Mouse (Mus musculus) brain, embryonic 14.5 days (tissue): Measurements from ENCODE around the gene Rcn3. TPM values are rescaled to one million over a fixed set of nuclear protein-coding genes. Genes with fewer than 3 reads are reported as not detected.
A peak's percentile ranks its signal among the peaks of the same experiment; 100 is the strongest.

Experiments
- DNase-seq: peaks from one replicate; pipeline ENCODE4 v3.0.0-alpha.2; 2011; ENCODE audit warnings: low read depth
- CTCF ChIP-seq: fragments of 200-500 bp; IDR thresholded peaks from 2 replicates; pipeline ENCODE4 v1.5.1; 2012; ENCODE audit warnings: inconsistent platforms, mild to moderate bottlenecking, moderate library complexity, borderline replicate concordance; ENCODE audit not compliant: insufficient read depth, insufficient read length; ENCODE audit errors: extremely low read depth
- POLR2A ChIP-seq: fragments of 200-500 bp; IDR thresholded peaks from 2 replicates; pipeline ENCODE4 v1.6.1; 2012; ENCODE audit warnings: mild to moderate bottlenecking, inconsistent platforms, borderline replicate concordance; ENCODE audit not compliant: poor library complexity, insufficient read depth, insufficient read length, severe bottlenecking; ENCODE audit errors: extremely low read depth
- polyA plus RNA-seq: library from polyadenylated mRNA; depleted of rRNA; stranded (reverse); fragments of >200 nt; gene quantifications from 2 replicates; pipeline ENCODE4 v1.2.3, GENCODE M21; 2012; rRNA removed

Gene Rcn3
- polyA plus RNA-seq = 68.2 and 101 TPM in 2 replicates

- TF ChIP-seq POLR2A (peak; percentile 26; the same call in 1 of the 2 replicates), CTCF (no peak)
- DNase-seq = peak; percentile 98
These were observed at the start of gene Rcn3 for GRCm38 (mm10) chr7:45092048-45092447. TSS of gene Rcn3 (minus strand) at chr7:45092221.

DNA sequence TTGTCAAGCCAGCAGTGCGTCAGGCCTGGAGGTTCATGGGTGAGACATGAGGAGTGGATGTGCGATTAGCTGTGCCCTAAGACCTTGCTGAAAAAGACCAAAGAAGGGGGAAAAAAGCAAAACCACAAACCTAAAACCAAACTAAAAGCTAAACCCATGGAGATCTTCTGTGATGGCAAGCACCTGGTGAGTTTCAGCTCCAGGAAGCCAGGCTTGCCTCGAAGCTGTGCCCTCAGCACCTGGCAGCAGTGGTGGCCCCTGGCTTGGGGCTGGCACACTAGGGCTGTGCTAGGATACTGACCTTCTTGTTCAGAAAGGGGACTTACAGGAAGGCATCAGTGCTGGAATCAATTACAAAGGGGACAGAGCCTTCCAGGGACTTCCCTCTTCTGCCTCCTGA is 49.3 kb upstream of the Rcn3 start:
- TF ChIP-seq CTCF (no peak), POLR2A (no peak)
- DNase-seq = no peak

DNA sequence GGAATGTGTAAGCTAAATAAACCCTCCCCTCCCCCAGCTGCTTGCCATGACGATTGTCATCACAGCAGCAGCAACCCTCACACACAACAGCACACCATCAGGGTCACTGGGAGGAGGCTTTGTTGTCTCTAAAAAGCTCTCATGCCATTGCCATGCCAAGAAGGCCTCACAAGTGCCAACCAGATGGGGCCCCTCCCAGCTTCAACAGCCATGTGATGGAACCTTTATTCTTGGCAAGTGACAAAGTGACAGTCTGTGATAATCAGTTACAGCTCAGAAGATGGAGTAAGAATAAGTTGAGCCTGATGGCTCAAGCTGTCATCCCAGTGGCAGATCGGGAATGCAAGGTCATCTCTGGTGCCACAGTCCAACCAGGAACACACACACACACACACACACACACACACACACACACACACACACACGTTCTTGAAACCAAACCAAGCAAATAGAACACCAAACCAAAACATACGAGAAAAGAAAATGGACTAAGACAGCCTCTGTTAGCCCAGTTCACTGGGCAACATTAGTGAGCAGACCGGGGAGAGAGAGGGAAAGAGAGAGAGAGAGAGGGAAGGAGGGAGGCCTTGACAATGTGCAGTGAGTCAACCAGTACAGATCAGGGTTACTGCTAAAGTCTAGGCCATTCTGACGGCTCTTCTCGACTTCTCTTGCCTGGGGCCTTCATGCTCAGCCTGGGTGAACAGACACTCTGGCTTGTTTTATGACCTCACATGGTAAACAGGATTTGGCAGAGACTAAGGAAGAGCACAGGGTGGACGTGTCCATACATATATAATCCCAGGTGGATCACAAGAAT is 48.1 kb upstream of the Rcn3 start:
- DNase-seq = peak; percentile 60
- TF ChIP-seq POLR2A = no peak
- no peak for TF ChIP-seq CTCF

- no peak for TF ChIP-seq CTCF
- TF ChIP-seq POLR2A = no peak
- no peak for DNase-seq
These were observed 46.4 kb upstream of the Rcn3 start for GRCm38 (mm10) chr7:45138403-45138802.

DNA sequence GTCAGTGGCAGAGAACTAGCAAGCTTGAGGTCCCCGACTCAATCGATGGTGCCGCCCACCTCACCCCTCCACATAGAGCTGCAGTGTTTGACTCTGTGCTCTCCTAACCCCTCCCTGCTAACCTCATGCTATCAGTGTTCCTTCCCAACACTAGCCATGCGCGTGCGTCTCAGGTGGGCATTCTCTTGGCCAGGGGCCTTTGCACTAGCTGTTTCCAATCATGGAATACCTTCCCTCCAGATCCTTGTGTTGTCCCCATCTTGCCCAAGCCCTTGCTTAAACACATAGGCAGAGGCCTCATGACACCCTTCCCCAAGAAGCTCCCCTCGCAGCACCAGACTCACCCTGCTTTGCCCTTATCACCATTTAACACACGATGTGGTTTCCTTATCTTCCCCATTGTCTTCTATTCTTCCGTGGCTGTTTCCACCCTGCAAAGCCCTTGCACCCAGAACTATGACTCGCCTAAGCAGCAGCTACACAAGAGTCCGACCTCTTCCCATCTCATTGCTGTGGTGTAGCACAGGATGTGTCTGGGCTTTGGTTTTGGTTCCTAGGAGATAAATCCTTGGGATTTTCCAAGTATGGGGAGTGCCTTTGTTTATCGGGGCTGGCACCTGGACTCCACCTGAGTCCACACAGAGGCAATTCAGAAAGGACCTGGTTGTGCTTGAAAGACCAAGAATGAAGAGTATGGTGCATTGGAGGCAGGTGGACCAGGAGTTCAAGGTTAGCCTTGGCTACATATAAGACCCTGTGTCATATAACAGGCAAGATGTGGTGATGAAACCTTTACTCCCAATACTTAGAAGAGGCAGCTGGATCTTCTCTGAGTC is 45.4 kb upstream of the Rcn3 start:
- DNase-seq = no peak
- TF ChIP-seq CTCF (no peak), POLR2A (no peak)

- DNase-seq = peak; percentile 85
- TF ChIP-seq POLR2A (no peak), CTCF (peak; percentile 97)
These were observed 44.1 kb upstream of the Rcn3 start, which contains the start of the genes Gm45713 and Flt3l for GRCm38 (mm10) chr7:45135993-45136567. TSS of gene Gm45713 (minus strand) at chr7:45136231. TSS of gene Flt3l (minus strand) at chr7:45136432.

- DNase-seq = no peak
- no peak for TF ChIP-seq POLR2A
- TF ChIP-seq CTCF = no peak
These were observed 43.3 kb upstream of the Rcn3 start for GRCm38 (mm10) chr7:45135370-45135769.

- no peak for DNase-seq
- no peak for TF ChIP-seq POLR2A
- TF ChIP-seq CTCF = no peak
These were observed 42.6 kb upstream of the Rcn3 start for GRCm38 (mm10) chr7:45134544-45135026.

- no peak for DNase-seq
- TF ChIP-seq POLR2A (no peak), CTCF (no peak)
These were observed 41.6 kb upstream of the Rcn3 start for GRCm38 (mm10) chr7:45133446-45134159.

DNA sequence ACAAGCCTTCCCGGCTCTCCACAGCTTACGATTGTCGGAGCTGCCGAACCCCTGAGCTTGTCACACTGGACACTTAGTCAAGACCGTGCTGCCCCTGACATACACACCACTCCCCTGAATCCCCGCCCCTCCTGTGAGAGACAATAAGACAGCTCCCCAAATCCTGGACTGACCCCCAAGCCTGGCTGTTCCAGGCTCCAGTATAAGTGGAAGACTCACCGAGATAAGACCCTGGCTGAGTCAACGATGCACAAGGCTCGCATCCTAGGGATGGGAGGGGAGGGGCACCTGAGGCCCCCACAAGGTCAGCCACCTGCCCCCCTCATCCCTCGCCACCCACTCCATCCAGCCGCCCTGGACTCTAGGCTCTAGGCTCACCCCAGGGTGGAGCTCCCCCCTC is 39.8 kb upstream of the Rcn3 start:
- TF ChIP-seq CTCF (no peak), POLR2A (no peak)
- no peak for DNase-seq

DNA sequence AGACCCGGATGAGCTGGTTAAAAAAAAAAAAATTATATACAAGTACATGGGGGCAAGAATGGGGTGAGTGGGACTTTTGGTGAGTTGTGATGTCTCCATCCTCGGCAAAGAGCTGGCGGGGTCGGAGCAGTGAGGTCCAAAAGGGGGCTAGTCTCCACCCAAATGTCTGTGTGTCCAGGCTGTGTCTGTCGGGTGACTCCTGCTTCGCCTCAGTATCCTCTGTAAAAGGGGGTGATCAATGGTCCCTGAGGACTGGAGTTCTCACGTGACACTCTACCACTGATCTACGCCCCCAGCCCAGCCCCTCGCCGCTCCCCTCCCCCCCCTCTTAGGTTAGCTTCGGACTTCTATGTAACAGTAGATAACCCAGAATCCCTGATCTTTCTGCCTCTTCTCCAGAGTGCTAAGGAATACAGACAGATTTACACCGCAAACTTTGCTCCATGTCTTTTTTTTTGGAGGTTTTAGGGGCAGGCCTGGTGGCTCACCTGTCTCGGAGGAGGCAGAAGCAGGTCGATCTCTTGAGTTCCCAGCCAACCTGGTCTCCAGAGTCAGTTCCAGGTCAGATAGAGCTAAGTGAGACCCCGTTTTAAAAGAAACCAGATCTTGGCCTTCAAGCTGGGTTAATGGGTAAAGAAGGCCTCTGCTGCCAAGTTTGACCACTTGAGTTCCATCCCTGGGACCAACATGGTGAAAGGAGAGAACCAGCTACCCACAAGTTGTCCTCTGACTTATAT is 37.9 kb upstream of the Rcn3 start:
- DNase-seq = no peak
- TF ChIP-seq CTCF (no peak), POLR2A (no peak)

DNA sequence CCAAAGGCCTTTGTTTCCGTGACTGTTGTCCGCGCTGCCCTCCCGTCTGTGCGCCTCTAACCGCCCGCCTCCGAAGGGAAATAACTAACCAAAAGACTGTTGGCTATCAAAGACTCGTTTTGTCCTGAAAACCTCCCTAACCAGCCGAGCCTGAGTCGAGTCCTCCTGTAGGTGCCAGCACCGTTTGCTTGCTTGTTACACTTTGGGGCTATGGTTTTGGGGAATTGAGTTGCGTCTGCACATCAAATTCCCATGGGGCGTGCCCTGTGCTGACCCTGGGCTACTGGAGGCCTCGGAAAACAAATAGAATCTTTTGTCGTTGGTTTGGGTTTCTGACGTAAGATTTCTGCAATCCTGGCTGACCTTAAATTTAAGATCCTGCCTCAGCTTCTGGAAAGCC is 37.3 kb upstream of the Rcn3 start:
- TF ChIP-seq CTCF (no peak), POLR2A (no peak)
- DNase-seq = no peak

DNA sequence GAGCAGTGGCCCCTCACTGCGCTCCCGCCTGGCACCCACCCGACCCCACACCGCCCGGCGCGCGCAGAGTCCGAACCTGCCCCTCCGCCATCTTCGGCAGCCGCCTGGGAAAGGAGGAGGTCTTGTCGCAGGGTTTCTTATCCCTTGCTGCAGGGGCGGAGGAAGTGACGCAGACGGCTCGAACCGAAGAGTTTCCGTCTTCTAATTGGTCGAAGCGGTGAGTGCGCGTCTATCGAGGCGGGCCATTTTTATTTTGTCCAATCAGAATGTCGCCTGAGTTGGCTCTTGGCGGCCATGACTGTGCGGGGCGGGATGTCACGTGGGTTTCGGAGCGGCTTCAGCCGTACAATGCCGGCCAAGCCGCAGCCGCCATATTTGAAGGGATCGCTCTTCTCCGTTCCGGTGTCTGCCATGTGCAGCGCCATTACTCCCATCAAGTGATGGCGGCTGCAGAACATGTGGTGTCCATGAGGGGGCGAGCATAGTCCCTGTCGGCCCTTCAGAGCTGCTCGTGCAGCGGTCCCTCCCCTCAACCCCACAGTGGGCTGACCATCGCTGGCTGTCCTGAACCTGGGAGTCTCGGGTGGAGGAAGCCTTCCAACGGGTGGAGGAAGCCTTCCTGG is 36.7 kb upstream of the Rcn3 start, which contains the start of gene Rpl13a:
Gene Rpl13a, minus strand, starts transcription at position 138 of the 623 bp plus-strand sequence.
- peak; percentile 100 for DNase-seq
- peak; percentile 95 for TF ChIP-seq POLR2A
- TF ChIP-seq CTCF = peak; percentile 74
